9 mouse cellular contexts compared by ENCODE assay signal in the genomic region with DNA sequence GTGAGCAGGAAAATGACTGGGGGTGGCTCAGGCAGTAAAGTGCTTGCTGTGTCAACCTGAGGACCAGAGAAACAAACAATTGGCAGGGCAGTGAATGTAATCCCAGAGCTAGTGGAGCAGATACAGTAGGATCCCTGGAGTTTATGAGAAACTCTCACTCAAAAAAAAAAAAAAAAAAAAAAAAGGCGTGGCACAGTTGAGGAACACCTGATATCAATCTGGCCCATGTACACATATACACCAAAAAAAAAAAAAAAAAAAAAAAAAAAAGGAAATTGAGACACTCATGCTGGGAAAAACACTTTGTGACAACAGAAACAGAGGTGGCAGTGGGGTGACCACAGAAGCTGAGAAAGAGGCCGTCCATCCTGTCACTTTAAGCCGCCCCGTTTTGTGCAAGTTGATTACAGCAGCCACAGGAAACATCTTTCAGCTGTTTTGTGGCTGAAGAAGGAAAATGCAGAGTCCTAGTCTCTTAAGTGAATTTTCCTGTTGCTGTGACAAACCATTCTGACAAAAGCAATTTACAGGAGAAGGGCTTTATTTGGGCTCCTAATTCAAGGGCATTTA. TPM values are rescaled to one million over a fixed set of nuclear protein-coding genes. Genes with fewer than 3 reads are reported as not detected.
DNase-seq lines count a peak whose midpoint lies in the region; ATAC-seq lines count a peak whose summit lies in the region.
"Had no signal": no experiment of that assay in that cellular context is flagged by ENCODE, and none has a peak within 500 bp of the region (broad histone marks: within the 10 kb centered on the region; RNA-seq: fewer than 3 reads in every experiment).

No protein-coding gene starts in this region.

- peak overlapping the region; percentile 41 for H3K27ac ChIP-seq in kidney, embryonic 16.5 days (ENCODE audit: low read length)
- H3K27ac ChIP-seq: forebrain, embryonic 12.5 days; limb, embryonic 12.5 days had no signal

- 54% methylated on average over 4 of the region's 4 CpGs for WGBS in kidney, embryonic 16.5 days

- no peaks in the 10 kb centered on the region for H3K4me1 ChIP-seq in kidney, embryonic 16.5 days (ENCODE audit: insufficient read depth, low read length)
- H3K4me1 ChIP-seq: forebrain, embryonic 12.5 days had no signal

- H3K27me3 ChIP-seq in kidney, embryonic 16.5 days (ENCODE audit: insufficient read depth, low read length) = no peaks in the 10 kb centered on the region
- H3K27me3 ChIP-seq: limb, embryonic 12.5 days had no signal

- no peak overlapping the region for H3K9ac ChIP-seq in kidney, embryonic 16.5 days (replicated peaks; ENCODE audit: low read length)
- H3K9ac ChIP-seq: forebrain, embryonic 12.5 days; limb, embryonic 12.5 days had no signal

- no peak for ATAC-seq in kidney, embryonic 16.5 days (ENCODE audit: low FRiP score, low TSS enrichment)
- peak; percentile 96 for ATAC-seq in megakaryocyte, adult 5-6 weeks (ENCODE audit: poor library complexity, severe bottlenecking)

- no peaks in the 10 kb centered on the region for H3K36me3 ChIP-seq in kidney, embryonic 16.5 days (ENCODE audit: insufficient read depth, low read length)
- H3K36me3 ChIP-seq: forebrain, embryonic 12.5 days; limb, embryonic 12.5 days had no signal

- DNase-seq in kidney, adult 8-10 months = no peak
- DNase-seq in CD4-positive, CD25-positive, alpha-beta regulatory T cell, adult 2 months (ENCODE audit: low read depth, low spot score) = peak; percentile 59
- DNase-seq in T-cell, adult 2 months (ENCODE audit: low spot score) = peak; percentile 68
- DNase-seq in adrenal gland, postnatal 25 days = no peak
- no peak for DNase-seq in cerebellum, adult 9-11 months

- H3K4me2 ChIP-seq in kidney, embryonic 16.5 days (replicated peaks; ENCODE audit: low read depth, low read length) = no peak overlapping the region
- H3K4me2 ChIP-seq: forebrain, embryonic 12.5 days; limb, embryonic 12.5 days had no signal

- no peaks in the 10 kb centered on the region for H3K9me3 ChIP-seq in kidney, embryonic 16.5 days (ENCODE audit: low read length)
- H3K9me3 ChIP-seq: forebrain, embryonic 12.5 days; limb, embryonic 12.5 days had no signal

- no peak overlapping the region for H3K4me3 ChIP-seq in kidney, embryonic 16.5 days (ENCODE audit: low read length)
- H3K4me3 ChIP-seq: forebrain, embryonic 12.5 days; limb, embryonic 12.5 days had no signal

RNA-seq across cellular contexts. Expression of gene Ube2h, which starts 21.7 kb away (rescaled TPM):
- 53.7 and 55.5 TPM in 2 replicates for polyA plus RNA-seq in kidney, embryonic 16.5 days (2015; fragmentation: Nextera tagmentation; extraction: Ambion mirVana)
- 16.8 and 18.5 TPM in 2 replicates for total RNA-seq in megakaryocyte, adult 5-6 weeks (2015)
- total RNA-seq in megakaryocyte, adult 5-6 weeks (2017) = 21.1 and 31.3 TPM in 2 replicates
- 107 and 137 TPM in 2 replicates for total RNA-seq in adrenal gland, postnatal 25 days (2021)

Comparison
In these comparisons a context has a peak if more than half of its experiments do, and no peak if none do; other contexts are left out.
1. DNase-seq: peak in CD4-positive, CD25-positive, alpha-beta regulatory T cell, adult 2 months (single experiment) and T-cell, adult 2 months (single experiment); none in kidney, adult 8-10 months (0 of 2), adrenal gland, postnatal 25 days (single experiment) and cerebellum, adult 9-11 months (single experiment).